Mouse (Mus musculus) cerebellum, adult 11 months (tissue): ENCODE data around the gene Arhgef38.
A peak's percentile ranks its signal among the peaks of the same experiment; 100 is the strongest.

Source experiments
- DNase-seq: peaks from one replicate; pipeline ENCODE4 v3.0.0; 2022

The Arhgef38 gene

DNA sequence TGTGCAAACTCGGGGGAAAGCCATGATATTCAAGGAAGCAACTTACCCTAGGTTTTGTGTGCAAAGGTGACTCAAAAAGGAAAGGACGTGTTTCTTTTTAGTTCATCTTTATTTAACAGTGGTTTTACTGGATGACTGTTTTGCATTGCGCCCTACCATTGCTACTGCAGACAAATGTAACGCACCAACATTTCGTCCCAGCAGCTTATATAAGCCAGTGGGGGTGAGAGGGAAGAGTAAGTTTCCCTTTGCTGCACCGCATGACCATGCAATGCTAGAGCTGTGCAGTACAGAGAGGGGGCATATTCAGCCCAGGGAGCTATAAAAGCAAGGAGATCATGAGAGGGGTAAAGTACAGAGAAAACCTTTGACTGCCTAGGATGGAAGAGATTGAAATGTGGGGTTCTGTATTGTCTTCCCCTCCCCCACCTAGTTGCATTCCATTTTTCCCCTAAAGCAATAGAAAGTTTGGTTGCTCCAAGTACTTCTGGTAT, 70.8 kb downstream of the Arhgef38 start:
- no peak for DNase-seq

DNA sequence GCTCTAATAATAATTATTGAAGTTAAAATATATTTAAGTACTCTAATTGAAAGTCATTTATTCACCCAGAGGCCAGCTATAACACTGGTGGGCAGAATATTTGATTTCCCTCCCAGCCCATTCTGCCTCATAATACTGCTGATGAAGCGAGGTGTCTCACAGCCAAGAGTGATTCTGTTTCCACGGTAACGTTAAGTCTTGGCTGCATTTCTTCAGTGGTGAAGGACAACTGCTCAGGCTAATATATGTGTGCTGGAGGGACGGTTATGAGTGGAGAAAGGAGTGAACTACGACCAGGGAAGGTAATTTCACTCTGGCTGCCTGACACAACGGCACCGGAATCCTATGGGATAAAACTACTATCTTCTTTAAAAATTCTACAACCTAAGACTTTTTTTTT, 71.6 kb downstream of the Arhgef38 start:
- no peak for DNase-seq

DNA sequence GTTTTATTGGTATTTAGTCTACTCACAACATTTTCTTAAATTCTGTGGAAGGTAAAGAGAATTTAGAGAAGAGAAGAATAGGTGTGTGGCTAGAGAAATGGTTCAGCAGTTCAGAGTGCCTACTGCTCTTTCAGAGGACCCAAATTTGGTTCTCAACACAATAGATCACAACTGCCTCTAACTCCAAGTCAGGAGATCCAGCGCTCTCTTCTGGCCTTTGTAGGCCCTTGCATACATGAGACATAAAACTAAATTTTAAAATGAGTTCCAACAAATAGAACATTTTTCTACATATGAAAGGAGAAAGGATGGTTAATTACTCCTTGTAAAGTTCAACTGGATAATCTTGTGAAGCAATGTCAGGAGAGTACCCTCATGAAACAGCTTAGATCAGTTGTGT, 73.3 kb downstream of the Arhgef38 start:
- DNase-seq, result no peak

DNA sequence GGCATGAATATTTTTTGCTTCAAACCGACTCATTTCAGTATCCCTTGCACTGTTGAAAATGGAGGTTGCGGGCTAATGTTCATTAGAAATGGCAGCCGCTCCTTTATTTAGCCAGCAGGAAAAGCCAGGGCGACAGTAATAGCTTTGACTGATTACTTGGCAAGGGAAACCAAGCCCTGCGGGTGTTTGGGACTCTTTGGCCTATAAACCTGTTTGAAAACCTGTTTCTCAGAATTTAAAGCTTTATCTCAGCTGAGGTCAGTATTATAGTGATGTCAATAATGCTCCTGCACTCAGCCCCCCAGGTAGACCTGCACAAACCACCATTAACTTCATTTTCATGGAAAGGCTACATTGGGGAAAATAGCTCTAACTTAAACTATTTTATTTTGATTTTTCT, 76.5 kb downstream of the Arhgef38 start:
- DNase-seq, result peak; percentile 25

DNA sequence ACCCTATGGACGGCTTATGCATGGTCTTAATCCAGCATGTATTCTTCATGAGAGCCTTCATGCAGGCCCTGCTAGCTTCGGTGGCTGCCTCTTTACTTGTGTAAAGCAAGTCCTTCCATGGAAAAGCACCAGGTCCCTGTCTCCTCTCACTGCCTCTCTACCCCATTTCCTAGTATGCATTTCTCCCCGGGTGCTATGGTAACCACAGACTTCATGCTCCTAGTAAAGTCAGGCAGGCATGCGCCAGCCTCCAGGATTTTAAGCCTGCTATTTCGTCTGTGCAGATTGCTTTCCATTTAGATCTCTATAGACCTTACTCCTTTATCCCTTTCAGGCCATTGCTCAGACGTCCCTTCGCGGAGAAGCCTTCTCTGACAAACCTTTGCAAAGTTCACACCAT, 80.1 kb downstream of the Arhgef38 start:
- DNase-seq, result no peak

DNA sequence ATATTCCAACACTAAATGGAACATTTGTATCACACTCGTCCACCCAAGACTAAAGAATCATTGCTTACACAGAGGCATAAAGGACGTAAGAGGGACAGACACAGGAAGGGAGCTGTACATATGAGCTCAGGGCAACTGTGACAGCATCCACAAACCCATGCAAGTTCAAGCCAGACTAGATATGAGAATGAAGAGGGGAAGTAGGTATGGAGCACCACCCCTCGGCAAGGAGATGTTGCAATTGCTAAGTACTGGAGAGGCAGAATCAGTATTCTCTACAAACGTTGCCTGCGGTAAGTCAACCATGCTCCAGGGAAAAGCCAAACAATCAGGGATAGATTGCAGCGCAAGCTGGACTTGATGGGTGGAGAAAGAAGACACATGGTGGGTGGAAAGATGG, 81.1 kb downstream of the Arhgef38 start:
- no peak for DNase-seq

DNA sequence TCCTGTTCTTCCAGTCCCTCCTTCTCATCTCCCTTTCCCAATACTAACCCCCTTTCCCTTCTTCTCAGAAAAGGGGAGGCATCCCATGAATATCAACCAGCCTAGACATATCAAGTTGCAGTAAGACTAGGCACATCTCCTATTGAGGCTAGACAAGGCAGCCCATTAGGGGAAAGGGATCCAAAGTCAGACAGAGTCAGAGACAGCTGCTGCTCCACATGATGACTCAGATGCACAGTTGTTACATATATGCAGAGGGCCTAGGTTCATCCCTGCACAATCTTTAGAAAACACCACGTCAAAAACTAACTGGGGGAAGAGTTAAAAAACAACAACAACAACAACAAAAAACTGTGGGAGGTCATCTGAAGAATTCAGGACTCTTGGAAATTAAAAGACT, 81.9 kb downstream of the Arhgef38 start:
- no peak for DNase-seq

DNA sequence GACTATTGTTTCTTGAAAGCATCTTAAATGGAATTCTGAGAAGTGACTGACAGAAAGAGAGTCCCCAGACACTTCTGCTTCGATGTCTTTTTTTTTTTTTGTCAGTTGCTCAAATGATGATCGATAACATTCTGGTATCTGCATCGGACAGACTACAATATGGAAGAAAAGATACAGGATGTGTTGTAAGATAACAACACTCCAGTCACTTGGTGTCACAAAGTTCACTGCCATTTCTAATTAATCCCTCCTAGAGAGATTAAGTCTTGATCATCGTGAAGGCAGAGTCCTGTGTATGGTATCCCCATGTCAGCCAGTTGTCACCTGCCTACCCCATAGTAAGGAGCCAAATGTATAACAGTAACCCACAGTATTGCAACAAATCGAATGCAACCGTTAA, 83.1 kb downstream of the Arhgef38 start:
- no peak for DNase-seq

DNA sequence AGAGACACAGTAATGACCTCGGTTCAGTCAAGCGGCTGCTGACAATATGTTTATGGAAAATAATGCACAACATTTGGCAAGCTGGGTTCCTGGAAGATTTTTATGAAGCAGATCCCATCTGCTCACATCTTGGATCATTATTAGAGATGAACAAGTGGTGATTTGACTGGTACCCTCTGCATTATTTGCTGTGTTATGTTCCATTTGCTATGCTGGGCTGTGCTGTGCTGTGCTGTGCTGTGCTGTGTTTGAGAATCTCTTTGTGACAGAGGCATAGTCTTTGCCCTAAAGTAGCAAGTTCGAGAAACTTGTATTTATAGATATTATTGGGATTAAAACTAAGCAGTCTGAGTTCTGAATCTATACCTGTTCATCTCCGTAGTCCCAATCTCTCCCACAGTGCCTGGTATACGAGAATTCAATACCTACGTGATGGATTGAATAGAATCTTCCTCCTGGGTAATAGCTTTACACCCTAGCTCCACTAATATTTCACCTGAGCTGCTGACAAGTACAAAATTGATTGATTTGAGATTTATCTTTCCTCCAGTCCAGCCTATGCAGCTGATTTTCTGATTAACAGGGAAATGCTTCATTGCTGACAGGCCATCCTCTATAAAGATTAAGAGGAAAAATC, 90.1 kb downstream of the Arhgef38 start:
- no peak for DNase-seq

DNA sequence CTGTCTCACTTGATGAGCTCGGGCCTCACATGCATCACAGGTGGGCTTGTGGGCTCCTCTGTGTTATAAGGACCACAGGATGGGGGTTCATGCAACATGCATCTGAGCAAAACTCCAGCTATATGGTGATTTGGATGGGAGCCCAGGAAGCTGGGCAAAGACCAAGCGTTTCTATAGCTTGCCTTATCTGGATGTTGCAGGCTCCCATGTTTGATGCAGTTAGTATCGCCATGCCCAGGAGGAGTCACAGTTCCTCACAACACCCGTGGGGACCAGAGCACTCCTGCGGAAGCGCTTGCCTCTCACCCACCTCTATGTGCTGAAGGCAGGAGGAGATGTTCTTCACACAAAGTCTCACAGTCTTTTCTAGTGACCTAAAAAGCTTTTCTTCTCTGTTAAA, 92.9 kb downstream of the Arhgef38 start:
- no peak for DNase-seq

DNA sequence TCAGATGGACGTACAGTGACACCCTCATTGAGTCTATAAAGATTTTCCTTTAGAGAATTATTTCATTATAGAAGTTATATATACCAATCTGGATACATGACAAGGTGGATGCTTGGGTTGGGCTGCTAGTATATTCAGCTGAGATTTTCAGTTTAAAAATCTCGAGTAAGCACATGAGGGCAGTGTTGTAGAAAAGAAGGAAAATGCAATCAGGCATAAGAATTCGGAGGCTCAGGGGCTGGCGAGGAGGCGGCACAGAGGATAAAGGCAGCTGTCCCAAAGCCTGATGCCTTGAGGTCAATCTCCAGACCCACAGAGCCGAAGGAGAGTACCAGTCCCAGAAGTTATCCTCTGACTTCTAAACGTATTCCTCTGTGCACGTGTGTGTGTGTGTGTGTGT, 102.1 kb downstream of the Arhgef38 start:
- no peak for DNase-seq

DNA sequence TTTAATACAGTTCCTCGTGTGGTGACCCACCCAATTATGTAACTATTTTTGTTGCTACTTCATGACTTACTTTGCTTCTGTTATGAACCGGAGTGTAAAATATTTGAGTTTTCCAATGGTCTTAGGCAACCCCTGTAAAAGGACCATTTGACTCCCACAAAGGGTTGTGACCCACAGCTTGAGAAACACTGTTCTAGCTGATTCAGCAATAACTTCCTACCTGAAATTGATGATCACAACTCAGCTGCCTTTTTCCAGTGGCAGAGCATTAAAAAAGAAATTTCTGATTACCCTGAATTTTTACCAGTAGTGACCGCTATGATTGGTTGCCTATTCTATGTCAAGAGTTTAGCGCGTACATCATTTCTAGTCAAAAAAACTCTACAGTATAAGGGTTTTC, 103.4 kb downstream of the Arhgef38 start:
- DNase-seq, result no peak

DNA sequence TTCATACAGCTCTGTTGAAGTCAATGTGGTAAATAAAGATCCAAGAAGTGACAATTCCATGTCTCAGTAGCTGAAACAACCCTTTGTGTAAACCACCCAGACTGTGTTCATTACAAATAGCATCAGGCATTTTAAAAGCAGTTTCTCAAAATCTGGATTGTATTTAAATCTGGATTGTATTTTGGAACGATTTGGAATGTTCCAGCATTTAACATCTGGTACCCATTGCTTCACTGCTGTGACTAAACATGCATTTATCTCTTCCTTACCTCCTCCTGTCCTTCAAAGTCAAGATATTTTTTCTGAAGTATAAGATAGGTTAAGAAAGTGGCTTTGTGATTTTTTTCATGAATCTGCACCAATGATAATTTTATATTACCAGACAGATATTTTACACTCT, 121.5 kb downstream of the Arhgef38 start:
- no peak for DNase-seq

DNA sequence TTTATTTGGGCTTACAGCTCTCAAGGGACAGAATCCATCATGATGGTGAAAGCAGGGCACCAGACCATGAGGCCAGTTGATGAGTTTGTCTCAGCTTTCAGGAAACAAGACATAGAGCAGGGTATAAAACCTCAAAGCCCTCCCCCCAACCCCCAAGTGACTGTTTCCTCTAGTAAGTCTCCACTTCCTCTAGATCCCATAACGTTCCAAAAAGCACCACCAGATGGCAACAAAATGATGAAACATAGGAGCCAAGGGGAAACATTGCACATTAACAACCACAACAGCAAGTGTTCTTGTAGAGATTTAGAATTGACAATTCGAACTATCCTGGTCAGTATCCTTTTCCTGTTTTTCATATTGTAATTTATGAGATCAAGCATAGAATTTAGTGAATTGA, 123.0 kb downstream of the Arhgef38 start:
- DNase-seq, result no peak

DNA sequence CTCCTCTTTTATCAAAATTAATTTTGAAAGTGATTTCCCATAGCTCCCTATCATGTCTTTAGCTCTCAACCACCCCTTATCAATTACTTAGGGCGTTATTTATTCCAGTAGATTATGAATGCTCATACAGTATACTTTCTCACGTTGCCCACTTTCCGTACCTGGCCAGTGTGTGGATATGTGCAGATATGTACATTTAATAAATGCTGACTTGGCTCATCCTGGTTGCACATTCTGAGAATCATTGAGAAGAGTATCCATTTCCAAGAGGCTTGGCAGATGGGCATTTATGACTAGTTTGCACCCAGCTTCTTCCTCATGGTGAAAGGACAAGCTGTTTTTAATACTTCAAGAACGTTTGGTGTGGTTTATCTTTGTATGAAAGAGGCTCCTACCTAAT, 124.9 kb downstream of the Arhgef38 start:
- no peak for DNase-seq

DNA sequence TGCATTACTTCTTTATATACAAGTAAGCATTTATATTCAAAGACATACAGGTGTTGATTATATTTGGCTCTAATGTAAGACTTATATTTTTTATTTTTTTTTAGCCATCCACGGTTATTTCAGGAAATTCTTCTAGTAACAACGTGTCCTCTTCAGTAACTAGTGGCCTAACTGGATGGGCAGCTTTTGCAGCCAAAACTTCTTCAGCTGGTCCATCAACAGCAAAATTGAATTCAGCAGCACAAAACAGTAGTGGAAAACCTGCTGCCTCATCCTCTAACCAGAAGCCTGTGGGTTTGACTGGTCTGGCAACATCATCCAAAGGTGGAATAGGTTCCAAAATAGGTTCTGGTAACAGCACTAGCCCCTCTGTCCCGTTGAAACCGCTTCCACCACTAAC, 126.0 kb downstream of the Arhgef38 start:
- DNase-seq, result no peak

DNA sequence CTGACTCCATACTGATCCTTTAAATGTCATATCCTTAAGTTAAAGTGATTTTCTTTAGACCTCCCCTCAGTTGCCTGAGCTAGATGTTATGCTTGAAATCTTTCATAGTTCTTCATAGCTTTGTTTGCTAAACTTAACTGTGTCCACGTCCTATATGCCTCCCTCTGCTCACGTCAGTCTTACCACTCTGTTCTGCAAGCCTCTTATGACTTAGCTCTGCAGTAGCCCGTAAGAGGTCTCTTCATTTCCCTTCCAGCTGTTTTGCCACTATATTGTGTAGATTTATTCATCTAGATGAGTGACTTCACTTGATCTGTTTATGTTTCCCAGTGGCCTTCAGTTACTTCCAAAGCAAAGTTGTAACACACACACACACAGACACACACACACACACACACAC, 130.3 kb downstream of the Arhgef38 start:
- DNase-seq, result no peak

DNA sequence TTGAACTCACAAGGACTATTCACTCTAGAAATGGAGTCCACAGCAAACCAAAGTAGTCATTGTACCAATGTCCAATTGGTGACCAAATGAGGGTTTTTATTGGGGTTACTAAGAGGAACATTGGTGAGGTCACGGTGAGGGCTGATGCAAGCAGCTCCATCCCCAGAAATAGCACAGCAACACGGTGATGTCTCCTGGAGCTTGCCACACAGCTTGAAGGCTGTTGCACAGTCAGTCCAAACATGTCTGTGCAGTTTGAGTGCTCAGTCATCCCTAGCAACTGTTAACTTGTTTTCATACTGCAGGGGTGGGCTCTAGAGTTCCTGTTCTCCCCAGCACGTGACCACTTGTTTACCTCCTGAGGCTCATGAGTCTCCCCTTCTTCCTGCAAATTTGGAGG, 131.0 kb downstream of the Arhgef38 start:
- no peak for DNase-seq

DNA sequence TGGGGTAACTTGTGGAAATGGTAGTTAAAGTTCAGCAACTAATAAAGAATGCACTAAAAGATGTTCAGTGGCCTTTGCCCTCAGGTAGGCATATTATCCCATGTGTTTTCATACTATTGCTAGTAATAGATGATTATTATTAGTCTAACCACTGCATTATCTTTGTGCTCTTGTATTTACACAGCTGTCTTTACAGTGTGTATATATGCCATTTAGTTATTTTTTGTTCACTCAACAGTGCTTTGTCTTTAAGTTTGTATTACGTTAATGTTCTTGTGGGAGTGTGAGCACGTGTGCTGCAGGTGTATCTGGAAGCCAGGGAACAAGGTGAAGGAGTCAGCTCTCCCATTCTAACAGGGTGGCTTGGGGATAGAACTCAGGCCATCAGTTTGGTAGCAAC, 135.8 kb downstream of the Arhgef38 start:
- DNase-seq, result no peak

DNA sequence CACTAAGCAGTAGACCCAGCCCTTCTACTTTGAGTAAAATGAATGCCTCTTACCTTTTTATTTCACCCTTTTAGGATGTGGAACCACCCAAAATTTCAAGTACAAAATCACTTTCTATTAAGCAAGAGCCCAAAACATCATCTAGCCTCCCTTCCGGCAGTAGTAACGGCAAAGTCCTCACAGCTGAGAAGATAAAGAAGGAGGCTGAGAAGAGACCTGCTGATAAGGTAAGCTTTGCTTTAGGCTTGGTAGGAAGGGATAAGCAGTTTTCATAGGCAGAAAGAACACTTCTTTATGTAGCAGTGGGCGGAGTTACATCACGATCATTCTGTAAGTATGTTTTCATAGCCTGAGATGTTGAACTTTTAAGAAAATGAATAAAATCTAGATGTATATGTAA, 136.4 kb downstream of the Arhgef38 start:
- DNase-seq, result no peak

DNA sequence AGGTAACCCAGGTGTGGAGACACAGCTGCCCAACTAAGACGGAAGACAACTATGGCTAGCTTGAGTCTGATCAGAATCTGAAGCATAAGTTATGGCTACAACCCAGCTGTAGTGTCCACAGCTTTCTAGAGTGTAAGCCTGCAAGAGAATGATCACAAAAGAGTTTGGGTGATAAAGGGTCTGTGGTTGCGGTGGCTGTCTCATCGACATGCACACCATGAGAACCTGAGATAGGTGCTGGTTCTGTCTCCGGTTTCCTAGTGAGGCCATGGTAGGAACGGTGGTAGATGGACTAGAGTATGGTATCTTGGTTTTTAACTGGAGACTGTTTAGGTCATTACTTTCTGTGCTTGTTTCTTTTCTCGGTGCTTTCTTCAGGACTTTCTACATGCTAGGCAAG, 136.8 kb downstream of the Arhgef38 start:
- DNase-seq, result no peak

DNA sequence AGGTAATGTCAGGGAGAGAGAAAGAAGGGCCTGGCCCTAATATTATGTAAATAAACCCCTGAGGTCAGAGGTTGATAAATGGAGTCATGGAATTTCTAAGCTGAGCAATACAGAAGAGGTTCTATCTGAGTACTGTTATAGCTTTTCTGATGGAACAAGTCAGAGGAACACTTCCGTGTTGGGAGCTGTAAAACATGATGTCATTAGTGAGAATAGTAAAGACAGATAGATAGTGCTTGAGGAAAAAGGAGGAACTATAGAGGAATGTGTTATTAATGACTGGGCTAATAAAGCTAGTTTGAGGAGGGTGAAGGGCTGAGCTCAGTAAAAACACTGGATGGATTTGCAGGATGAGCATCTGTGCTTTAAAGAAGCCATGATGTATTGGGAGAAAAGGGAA, 140.4 kb downstream of the Arhgef38 start:
- DNase-seq, result no peak

DNA sequence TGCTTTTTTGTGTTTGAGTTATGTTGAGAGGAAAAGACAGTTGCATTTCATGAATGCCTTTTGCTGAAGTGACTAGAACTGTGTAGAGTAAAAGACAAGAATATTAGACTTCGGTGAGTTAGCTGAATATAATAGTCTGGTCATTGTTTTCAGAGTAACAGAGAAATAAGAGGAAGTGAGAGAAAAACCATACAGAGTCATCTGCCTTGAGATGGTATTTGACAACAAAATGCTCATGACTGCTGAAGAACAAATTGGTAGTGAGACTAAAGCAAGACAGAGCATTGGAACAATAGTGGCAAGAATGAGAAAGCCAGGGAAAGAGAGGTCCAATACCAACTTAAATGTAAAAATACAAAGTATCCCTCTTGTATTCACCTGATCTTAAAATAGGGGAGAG, 141.8 kb downstream of the Arhgef38 start:
- DNase-seq, result no peak

DNA sequence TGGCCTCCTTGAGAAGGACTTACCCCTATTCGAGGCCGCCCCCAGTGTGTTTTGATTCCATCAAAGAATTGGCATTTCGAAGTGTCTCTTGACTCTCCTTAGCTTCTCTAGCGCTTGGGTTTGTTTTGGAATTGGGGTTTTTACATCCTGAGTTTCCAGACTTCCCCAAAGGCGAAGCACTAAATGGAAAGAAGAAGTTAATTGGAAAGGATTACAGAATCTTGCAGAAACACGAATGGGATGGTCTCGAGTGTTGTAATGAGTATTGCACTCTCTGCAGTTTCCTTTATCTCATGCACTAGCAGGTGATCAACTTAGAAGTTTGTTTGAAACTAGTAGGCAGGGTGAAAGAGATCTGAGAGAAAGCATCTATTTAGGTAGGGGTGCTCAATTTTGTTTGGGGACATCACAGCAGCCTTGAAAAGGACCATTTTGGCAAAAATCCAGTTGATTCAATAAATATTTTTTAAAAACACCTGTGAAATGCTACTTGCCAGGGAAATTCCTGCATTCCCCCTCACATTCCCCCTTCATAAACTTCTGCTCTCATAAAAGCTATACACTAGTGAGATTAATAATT, 142.4 kb downstream of the Arhgef38 start:
- DNase-seq, result no peak

DNA sequence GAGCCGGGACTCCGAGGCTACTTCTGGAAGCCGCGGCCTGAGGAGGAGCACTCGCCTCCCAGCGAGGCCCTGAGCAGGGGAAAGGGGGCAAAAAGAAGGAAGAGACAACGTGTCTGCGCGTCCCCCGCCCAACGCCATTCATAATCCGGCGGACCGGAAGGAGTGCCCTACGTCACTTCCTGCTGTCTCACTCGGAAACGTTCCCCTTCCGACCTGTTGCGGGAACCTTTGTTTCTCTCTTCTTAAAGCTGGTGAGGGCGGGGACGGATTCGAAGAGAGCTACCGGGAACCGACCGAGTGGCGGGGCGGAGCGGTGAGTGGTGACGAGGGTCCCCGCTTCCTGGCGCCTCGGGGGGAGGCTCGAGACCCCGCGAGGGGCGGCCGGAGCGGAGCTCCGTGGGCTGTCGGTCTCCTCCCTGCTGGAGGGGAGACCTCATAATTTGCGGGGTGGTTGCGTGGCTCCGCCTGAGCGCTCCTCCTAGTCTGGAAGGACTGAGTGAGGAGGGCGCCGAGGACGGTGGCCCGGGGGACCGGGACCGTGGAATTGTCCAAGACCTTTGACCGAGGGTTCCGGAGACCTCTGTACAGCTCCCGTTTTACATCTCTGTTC, 143.0 kb downstream of the Arhgef38 start, which contains the start of the genes Ints12 and Gstcd:
Ints12 (plus strand) TSS at position 177 of the 610 bp plus-strand sequence.
Gstcd (minus strand) TSS at position 370 of the 610 bp plus-strand sequence.
- peak; percentile 89 for DNase-seq
